Mouse (Mus musculus) limb, embryonic 14.5 days (tissue): ENCODE measurements around the gene Nrde2. TPM values are rescaled to one million over a fixed set of nuclear protein-coding genes. Genes with fewer than 3 reads are reported as not detected.
A peak's percentile ranks its signal among the peaks of the same experiment; 100 is the strongest.

Source experiments
- ATAC-seq: fragments of 200-750 bp; cut with Nextera tagmentation; 2 replicates; pipeline ENCODE4 v1.8.0; 2017; ENCODE audit warnings: low read depth, moderate number of reproducible peaks, moderate TSS enrichment; ENCODE audit not compliant: low FRiP score
- DNase-seq: peaks from one replicate; pipeline ENCODE4 v3.0.0-alpha.2; 2015; ENCODE audit warnings: low spot score
- H3K27ac ChIP-seq: fragments of 300-500 bp; sonication (generic); replicated peaks from 2 replicates; pipeline ENCODE4 v1.5.1; 2014; ENCODE audit warnings: low read depth, mild to moderate bottlenecking, low read length, moderate library complexity, mixed read lengths
- H3K27me3 ChIP-seq: fragments of 300-500 bp; sonication (generic); 2 replicates; pipeline ENCODE4 v1.6.1; 2014; ENCODE audit warnings: low read length, mixed read lengths; ENCODE audit not compliant: control insufficient read depth, insufficient read depth
- H3K36me3 ChIP-seq: fragments of 300-500 bp; sonication (generic); 2 replicates; pipeline ENCODE4 v1.6.1; 2014; ENCODE audit warnings: mild to moderate bottlenecking, low read length, moderate library complexity, mixed read lengths; ENCODE audit not compliant: control insufficient read depth, insufficient read depth
- H3K4me1 ChIP-seq: fragments of 300-500 bp; sonication (generic); 2 replicates; pipeline ENCODE4 v1.6.1; 2014; ENCODE audit warnings: antibody characterized with exemption, low read length, mixed read lengths; ENCODE audit not compliant: control insufficient read depth, insufficient read depth
- H3K4me2 ChIP-seq: fragments of 300-500 bp; sonication (generic); replicated peaks from 2 replicates; pipeline ENCODE4 v1.6.1; 2014; ENCODE audit warnings: low read depth, mild to moderate bottlenecking, low read length, moderate library complexity; ENCODE audit not compliant: severe bottlenecking
- H3K4me3 ChIP-seq: fragments of 300-500 bp; sonication (generic); replicated peaks from 2 replicates; pipeline ENCODE4 v1.5.1; 2014; ENCODE audit warnings: low read length
- H3K9ac ChIP-seq: fragments of 300-500 bp; sonication (generic); 2 replicates; pipeline ENCODE4 v1.6.1; 2014; ENCODE audit warnings: mild to moderate bottlenecking, low read depth, low read length, moderate library complexity; ENCODE audit not compliant: severe bottlenecking
- H3K9me3 ChIP-seq: fragments of 300-500 bp; sonication (generic); 2 replicates; pipeline ENCODE4 v1.6.1; 2016; ENCODE audit warnings: low read length; ENCODE audit not compliant: control insufficient read depth
- POLR2A ChIP-seq: fragments of 200-500 bp; IDR thresholded peaks from 2 replicates; pipeline ENCODE4 v1.8.0; 2012; ENCODE audit warnings: inconsistent platforms, mild to moderate bottlenecking, moderate library complexity, borderline replicate concordance; ENCODE audit not compliant: insufficient read depth, insufficient read length; ENCODE audit errors: extremely low read depth
- WGBS: fragments of 180-500 bp; shearing (Covaris S2); extraction: QIAGEN DNeasy Blood & Tissue Kit; methylation state at CpG from one replicate; pipeline ENCODE4 v1.1.7; 2014; 5-methylcytosine and 5-hydroxymethylcytosine counted together
- polyA plus RNA-seq, 2 experiments: library from polyadenylated mRNA; depleted of rRNA in 1 of 2; stranded (reverse) in 1 of 2; unstranded in 1 of 2; fragments of >200 nt; fragmentation: Nextera tagmentation in 1 of 2; extraction: Ambion mirVana in 1 of 2; gene quantifications; 2 replicates each; pipeline versions ENCODE4 v1.2.1 to v1.2.3; 2012 to 2014

Gene Nrde2
- polyA plus RNA-seq, 2 experiments, result 12.4 to 13.0 TPM

DNA sequence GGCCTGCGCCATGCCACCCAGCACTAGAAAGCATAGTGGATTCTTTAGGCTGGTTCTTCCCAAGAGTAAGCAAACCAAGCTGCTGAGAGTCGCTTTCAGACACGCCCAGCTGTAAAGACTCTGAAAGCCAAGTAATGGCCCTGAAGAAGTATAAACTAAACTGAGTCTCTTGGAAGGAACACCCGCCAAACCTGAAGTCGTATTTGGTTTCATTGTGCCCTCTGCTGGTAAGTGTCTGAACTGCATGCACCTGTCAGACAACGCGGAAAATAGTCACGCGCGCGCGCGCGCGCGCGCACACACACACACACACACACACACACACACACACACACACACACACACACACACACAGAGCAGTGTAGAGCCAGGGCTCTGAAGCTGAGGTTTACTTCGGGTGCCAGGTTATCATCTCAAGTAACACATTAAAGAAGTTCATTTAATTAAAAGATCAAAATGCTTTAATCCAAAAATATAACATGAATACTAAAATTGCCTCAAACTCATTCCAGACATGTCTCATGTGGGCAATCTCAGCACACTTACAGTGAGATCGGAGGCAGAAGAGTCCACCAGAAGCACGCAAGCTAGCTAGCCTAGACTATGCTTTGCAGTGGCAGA is 53.1 kb downstream of the Nrde2 start:
- no peak for TF ChIP-seq POLR2A
- Histone ChIP-seq H3K4me1 (peaks cover 8% of the 10 kb centered on the region), H3K27ac (no peak overlapping the region), H3K4me2 (no peak overlapping the region), H3K9ac (no peak overlapping the region), H3K4me3 (no peak overlapping the region), H3K36me3 (peaks cover 1% of the 10 kb centered on the region; the same call in 1 of the 2 replicates), H3K27me3 (no peaks in the 10 kb centered on the region), H3K9me3 (no peaks in the 10 kb centered on the region)
- WGBS, result 15% methylated on average over 20 of the region's 20 CpGs
- no peak for ATAC-seq
- peak; percentile 88 for DNase-seq

DNA sequence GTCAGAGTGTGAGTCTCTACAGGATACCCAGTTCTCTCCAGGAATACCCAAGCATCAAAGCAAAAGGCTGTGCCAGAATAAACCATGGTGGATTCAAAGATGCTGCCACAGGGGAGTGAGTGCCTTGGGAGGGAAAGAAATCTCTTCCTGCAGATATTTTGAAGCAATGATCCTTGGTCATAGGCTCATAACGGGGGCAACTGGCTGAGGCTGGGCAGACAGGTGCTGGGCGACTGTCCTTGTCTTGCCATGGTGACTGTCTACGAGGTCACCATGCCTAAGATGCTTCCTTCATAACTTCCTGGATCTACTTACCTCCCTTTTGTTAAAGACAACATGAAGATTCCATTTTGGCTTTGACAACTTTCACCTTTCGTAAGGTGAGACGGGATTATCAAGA is 54.9 kb downstream of the Nrde2 start:
- Histone ChIP-seq H3K4me1 (no peaks in the 10 kb centered on the region; the same call in 1 of the 2 replicates), H3K36me3 (no peaks in the 10 kb centered on the region), H3K27ac (no peak overlapping the region), H3K9ac (no peak overlapping the region), H3K27me3 (no peaks in the 10 kb centered on the region), H3K4me2 (no peak overlapping the region), H3K4me3 (no peak overlapping the region), H3K9me3 (no peaks in the 10 kb centered on the region)
- no peak for ATAC-seq
- 94% methylated on average over 5 of the region's 5 CpGs for WGBS
- no peak for TF ChIP-seq POLR2A
- DNase-seq, result no peak

DNA sequence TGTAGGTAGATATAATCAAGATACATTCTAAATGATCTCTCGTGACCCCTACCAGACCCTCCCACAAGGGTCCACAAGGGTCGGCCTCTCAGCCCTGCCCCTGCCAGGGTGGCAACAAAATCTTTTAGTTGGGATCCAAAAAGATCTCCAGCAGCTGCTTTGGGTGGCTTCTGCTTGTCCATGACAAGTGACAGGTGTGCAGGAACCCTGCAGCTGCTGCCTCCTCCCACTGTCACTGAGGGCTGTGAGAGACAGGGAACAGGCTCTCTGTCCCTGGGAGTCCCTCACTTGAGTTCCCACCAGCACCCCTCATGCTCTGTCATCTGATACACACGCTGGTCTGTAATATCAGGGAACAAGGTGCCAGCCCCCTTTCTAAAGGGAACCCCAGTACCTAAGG is 57.8 kb downstream of the Nrde2 start:
- H3K27me3 ChIP-seq, result no peaks in the 10 kb centered on the region
- no peaks in the 10 kb centered on the region; the same call in 1 of the 2 replicates for H3K4me1 ChIP-seq
- H3K9me3 ChIP-seq, result no peaks in the 10 kb centered on the region
- H3K36me3 ChIP-seq, result no peaks in the 10 kb centered on the region
- H3K4me3 ChIP-seq, result no peak overlapping the region
- ATAC-seq (peak; percentile 49), DNase-seq (no peak)
- 60% methylated on average over 3 of the region's 3 CpGs for WGBS
- no peak for TF ChIP-seq POLR2A
- H3K4me2 ChIP-seq, result no peak overlapping the region
- H3K27ac ChIP-seq, result no peak overlapping the region
- H3K9ac ChIP-seq, result no peak overlapping the region

DNA sequence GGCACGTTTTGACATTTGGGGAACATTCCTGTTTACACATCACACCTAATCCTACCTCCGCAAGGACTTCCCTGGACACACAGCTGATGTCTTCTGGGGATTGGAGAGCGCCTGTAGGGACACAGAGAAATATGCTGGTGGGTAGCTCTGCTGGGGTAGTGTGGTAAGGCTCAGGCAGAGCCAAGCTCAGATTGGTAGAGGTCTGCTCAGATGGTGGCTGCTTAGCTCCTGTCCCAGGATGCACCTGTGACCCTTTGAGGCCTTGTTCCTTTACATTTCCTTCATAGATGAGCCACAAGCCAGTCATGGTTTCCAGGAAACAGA is 58.8 kb downstream of the Nrde2 start:
- Histone ChIP-seq H3K27ac (no peak overlapping the region), H3K36me3 (no peaks in the 10 kb centered on the region), H3K9me3 (no peaks in the 10 kb centered on the region), H3K27me3 (no peaks in the 10 kb centered on the region), H3K4me1 (no peaks in the 10 kb centered on the region), H3K9ac (no peak overlapping the region), H3K4me3 (no peak overlapping the region), H3K4me2 (no peak overlapping the region)
- peak; percentile 56 for ATAC-seq
- 59% methylated on average over 3 of the region's 3 CpGs for WGBS
- DNase-seq, result no peak
- no peak for TF ChIP-seq POLR2A

DNA sequence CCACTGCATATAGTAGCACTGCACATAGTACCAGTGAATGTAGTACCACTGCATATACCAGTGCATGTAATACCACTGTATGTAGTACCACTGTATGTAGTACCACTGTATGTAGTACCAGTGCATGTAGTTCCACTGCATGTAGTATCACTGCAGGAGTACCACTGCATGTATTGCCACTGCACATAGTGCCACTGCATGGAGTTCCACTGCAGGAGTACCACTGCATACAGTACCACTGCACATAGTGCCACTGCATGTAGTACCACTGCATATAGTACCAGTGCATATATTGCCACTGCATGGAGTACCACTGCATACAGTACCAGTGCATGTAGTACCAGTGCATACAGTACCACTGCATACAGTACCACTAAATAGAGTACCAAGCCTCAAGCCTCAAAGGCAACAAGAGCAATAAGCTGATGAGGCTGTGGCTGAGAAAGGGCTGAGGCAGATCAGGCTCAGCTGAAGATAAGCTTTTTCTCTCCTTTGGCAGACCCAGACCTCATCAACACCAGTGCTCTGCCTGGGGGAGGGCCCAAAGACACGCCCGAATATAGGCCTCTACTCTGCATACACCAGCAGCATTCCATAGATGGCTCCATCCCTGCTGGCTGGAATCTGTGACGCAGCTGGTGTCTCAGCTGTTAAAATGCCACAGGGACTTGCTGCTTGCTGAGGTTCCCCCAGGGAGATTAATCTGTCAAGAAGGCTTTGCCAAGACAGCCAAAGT is 59.3 kb downstream of the Nrde2 start:
- H3K9ac ChIP-seq, result no peak overlapping the region
- DNase-seq (peak; percentile 39), ATAC-seq (peak; percentile 76)
- H3K27me3 ChIP-seq, result no peaks in the 10 kb centered on the region
- no peak overlapping the region for H3K4me2 ChIP-seq
- no peaks in the 10 kb centered on the region for H3K9me3 ChIP-seq
- no peak for TF ChIP-seq POLR2A
- no peak overlapping the region for H3K4me3 ChIP-seq
- H3K27ac ChIP-seq, result no peak overlapping the region
- 34% methylated on average over 3 of the region's 3 CpGs for WGBS
- H3K36me3 ChIP-seq, result no peaks in the 10 kb centered on the region
- H3K4me1 ChIP-seq, result no peaks in the 10 kb centered on the region
